Mouse (Mus musculus): ENCODE data around the gene Doc2a. TPM values are rescaled to one million over a fixed set of nuclear protein-coding genes. Genes with fewer than 3 reads are reported as not detected.

The Doc2a gene
- polyA plus RNA-seq, 1 experiment from 2014 or later, result 0.15 TPM

DNA sequence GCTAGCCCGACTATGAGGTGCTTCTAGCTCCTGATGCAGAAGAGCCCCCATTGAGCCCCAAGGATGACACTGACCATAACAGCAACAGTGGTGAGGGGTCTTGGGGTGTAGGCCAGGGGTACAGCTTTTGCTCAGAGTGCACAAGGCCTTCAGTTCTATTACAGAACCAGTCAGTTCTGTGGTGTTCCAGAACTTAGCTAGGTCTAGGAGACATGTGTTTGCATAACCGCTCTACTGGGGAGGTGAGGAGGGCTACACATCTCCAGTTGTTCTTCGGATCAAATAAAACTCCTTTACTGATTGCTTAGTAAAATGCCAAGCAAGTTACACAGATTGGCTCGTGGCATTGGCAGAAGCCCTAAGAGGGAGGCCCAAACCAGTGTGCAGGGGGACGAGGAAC is 15.7 kb upstream of the Doc2a start, which contains the start of gene 4930451I11Rik:
TSS of gene 4930451I11Rik (minus strand) at position 101 of the 400 bp plus-strand sequence.
- Histone ChIP-seq H3K4me1 (replicated peaks; ENCODE audit: control insufficient read depth, insufficient read depth) (no peaks in the 10 kb centered on the region), H3K27ac (replicated peaks) (no peak within 1 kb of the TSS), H3K36me3 (ENCODE audit: control insufficient read depth, insufficient read depth, low read length) (no peaks in the 10 kb centered on the region), H3K9me3 (ENCODE audit: control insufficient read depth, low read length) (no peaks in the 10 kb centered on the region), H3K27me3 (ENCODE audit: control insufficient read depth, insufficient read depth, low read length) (no peaks in the 10 kb centered on the region), H3K9ac (ENCODE audit: low read length) (no peak within 1 kb of the TSS), H3K4me3 (ENCODE audit: low read depth, low read length) (no peak within 1 kb of the TSS), H3K4me2 (replicated peaks; ENCODE audit: low read depth) (peak within 1 kb of the TSS; percentile 35)
- DNase-seq (ENCODE audit: low spot score) (no peak), ATAC-seq (ENCODE audit: low FRiP score, low TSS enrichment) (no peak)
- 47% methylated on average over 5 of the region's 5 CpGs for WGBS
- no peak for TF ChIP-seq EP300 (optimal IDR thresholded peaks at IDR 0.05)
- no peak for TF ChIP-seq CTCF (IDR thresholded peaks at IDR 0.05; ENCODE audit: low read depth)

DNA sequence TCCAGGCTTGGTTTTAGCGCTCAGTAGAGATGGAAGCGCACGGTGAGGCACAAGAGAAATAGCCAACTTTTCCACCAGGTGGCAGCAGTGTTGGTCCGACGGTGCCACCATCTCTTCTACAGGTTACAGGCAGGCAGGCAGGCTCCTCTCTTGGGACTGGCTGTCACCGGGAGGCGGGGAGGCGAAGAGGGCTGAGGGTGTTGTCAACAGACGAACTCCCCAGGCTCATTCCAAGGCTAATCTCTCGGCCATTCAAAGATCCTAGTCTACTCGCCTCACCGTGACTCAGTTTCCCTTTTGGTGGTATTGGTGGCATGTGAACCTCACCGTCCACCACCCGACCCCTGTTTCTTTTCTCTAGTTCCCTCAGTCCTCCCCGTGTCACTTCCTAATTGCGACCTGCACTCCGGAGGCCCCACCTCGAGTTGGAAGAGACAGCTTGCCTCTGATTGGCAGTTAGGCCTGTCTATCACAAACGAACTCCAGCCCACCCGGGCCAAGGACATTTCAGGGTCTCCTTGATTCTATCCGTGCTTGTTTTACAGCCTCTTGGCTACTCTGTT is 15.1 kb upstream of the Doc2a start:
- WGBS, result 1% methylated on average over 21 of the region's 21 CpGs
- ATAC-seq (ENCODE audit: low FRiP score, low TSS enrichment) (peak; percentile 72), DNase-seq (ENCODE audit: low spot score) (peak; percentile 82)
- Histone ChIP-seq H3K4me2 (replicated peaks; ENCODE audit: low read depth) (peak overlapping the region; percentile 35), H3K9me3 (ENCODE audit: control insufficient read depth, low read length) (no peaks in the 10 kb centered on the region), H3K27me3 (ENCODE audit: control insufficient read depth, insufficient read depth, low read length) (no peaks in the 10 kb centered on the region), H3K36me3 (ENCODE audit: control insufficient read depth, insufficient read depth, low read length) (no peaks in the 10 kb centered on the region), H3K9ac (ENCODE audit: low read length) (no peak overlapping the region), H3K27ac (replicated peaks) (no peak overlapping the region), H3K4me1 (replicated peaks; ENCODE audit: control insufficient read depth, insufficient read depth) (no peaks in the 10 kb centered on the region), H3K4me3 (ENCODE audit: low read depth, low read length) (no peak overlapping the region)
- TF ChIP-seq EP300 (optimal IDR thresholded peaks at IDR 0.05) (no peak), CTCF (IDR thresholded peaks at IDR 0.05; ENCODE audit: low read depth) (peak; percentile 88)

DNA sequence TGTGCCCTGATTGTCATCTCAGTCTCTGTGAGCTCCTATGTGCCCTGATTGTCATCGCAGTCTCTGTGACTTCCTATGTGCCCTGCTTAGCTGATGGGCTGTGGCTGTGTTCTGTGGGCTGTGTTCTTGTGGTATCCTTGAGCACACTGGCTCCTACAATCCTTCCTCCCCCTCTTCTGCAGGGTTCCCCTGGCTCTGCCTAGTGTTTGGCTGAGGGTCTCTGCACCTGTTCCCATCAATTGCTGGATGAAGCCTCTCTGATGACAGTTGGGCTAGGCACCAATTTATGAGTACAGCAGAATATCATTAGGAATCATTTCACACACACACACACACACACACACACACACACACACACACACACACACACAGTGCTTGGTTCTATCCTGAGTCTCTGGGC is 13.9 kb upstream of the Doc2a start:
- no peak for ATAC-seq (ENCODE audit: low FRiP score, low TSS enrichment)
- no peak overlapping the region for H3K4me3 ChIP-seq (ENCODE audit: low read depth, low read length)
- H3K36me3 ChIP-seq (ENCODE audit: control insufficient read depth, insufficient read depth, low read length), result no peaks in the 10 kb centered on the region
- H3K4me2 ChIP-seq (replicated peaks; ENCODE audit: low read depth), result no peak overlapping the region
- H3K9me3 ChIP-seq (ENCODE audit: control insufficient read depth, low read length), result no peaks in the 10 kb centered on the region
- DNase-seq (ENCODE audit: low spot score), result no peak
- TF ChIP-seq CTCF (IDR thresholded peaks at IDR 0.05; ENCODE audit: low read depth) (no peak), EP300 (optimal IDR thresholded peaks at IDR 0.05) (no peak)
- no peaks in the 10 kb centered on the region for H3K4me1 ChIP-seq (replicated peaks; ENCODE audit: control insufficient read depth, insufficient read depth)
- no peaks in the 10 kb centered on the region for H3K27me3 ChIP-seq (ENCODE audit: control insufficient read depth, insufficient read depth, low read length)
- WGBS, result 94% methylated on average over 1 of the region's 1 CpGs
- no peak overlapping the region for H3K9ac ChIP-seq (ENCODE audit: low read length)
- no peak overlapping the region for H3K27ac ChIP-seq (replicated peaks)

DNA sequence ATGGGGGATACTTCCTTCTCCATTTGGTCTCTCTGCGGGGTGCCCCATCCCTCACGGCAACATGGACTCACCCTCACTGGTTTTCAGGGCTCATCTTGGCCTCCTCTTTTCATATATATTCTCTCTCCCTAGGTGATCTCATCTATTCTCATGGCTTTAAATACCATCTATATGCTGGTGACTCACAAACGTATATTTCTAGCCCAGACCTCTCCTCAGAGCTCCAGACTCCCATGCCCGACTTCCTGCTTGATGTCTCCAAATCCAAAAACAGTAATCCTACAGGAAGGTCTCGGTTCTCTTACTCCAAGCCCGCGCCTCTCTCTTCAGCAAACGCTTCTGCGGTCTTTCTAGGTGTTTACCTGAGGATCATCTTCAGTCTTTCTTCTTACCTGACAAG is 3.9 kb upstream of the Doc2a start:
- 76% methylated on average over 9 of the region's 9 CpGs for WGBS
- Histone ChIP-seq H3K27ac (replicated peaks) (no peak overlapping the region), H3K4me2 (replicated peaks; ENCODE audit: low read depth) (no peak overlapping the region), H3K9ac (ENCODE audit: low read length) (no peak overlapping the region), H3K4me1 (replicated peaks; ENCODE audit: control insufficient read depth, insufficient read depth) (no peaks in the 10 kb centered on the region), H3K36me3 (ENCODE audit: control insufficient read depth, insufficient read depth, low read length) (no peaks in the 10 kb centered on the region), H3K9me3 (ENCODE audit: control insufficient read depth, low read length) (no peaks in the 10 kb centered on the region), H3K4me3 (ENCODE audit: low read depth, low read length) (no peak overlapping the region), H3K27me3 (ENCODE audit: control insufficient read depth, insufficient read depth, low read length) (peaks cover under 1% of the 10 kb centered on the region; the same call in 1 of the 2 replicates)
- ATAC-seq (ENCODE audit: low FRiP score, low TSS enrichment) (no peak), DNase-seq (ENCODE audit: low spot score) (no peak)
- no peak for TF ChIP-seq EP300 (optimal IDR thresholded peaks at IDR 0.05)
- TF ChIP-seq CTCF (IDR thresholded peaks at IDR 0.05; ENCODE audit: low read depth), result no peak

DNA sequence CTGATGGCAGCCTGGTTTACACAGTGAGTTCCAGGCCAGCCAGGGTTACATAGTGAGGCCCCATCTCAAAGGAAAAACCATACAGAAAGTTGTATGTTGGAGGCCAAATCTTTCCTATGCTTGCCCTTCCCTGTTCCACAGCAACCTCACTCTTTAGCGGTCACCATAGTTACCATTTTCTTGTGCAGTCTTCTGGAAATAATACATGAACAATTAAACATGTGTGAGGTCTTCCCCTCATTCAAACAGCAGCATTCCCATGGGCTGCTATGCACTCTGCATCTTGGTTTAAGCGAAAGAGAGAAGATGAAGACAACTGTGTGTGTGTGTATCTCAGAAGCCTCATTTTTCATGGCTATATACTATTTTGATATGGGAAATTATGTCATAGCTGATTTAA is 1.7 kb upstream of the Doc2a start:
- 96% methylated on average over 2 of the region's 2 CpGs for WGBS
- Histone ChIP-seq H3K36me3 (ENCODE audit: control insufficient read depth, insufficient read depth, low read length) (no peaks in the 10 kb centered on the region), H3K4me3 (ENCODE audit: low read depth, low read length) (no peak overlapping the region), H3K9ac (ENCODE audit: low read length) (no peak overlapping the region), H3K4me2 (replicated peaks; ENCODE audit: low read depth) (no peak overlapping the region), H3K27ac (replicated peaks) (no peak overlapping the region), H3K4me1 (replicated peaks; ENCODE audit: control insufficient read depth, insufficient read depth) (no peaks in the 10 kb centered on the region), H3K27me3 (ENCODE audit: control insufficient read depth, insufficient read depth, low read length) (peaks cover 4% of the 10 kb centered on the region; the same call in 1 of the 2 replicates), H3K9me3 (ENCODE audit: control insufficient read depth, low read length) (no peaks in the 10 kb centered on the region)
- TF ChIP-seq CTCF (IDR thresholded peaks at IDR 0.05; ENCODE audit: low read depth) (no peak), EP300 (optimal IDR thresholded peaks at IDR 0.05) (no peak)
- no peak for ATAC-seq (ENCODE audit: low FRiP score, low TSS enrichment)
- no peak for DNase-seq (ENCODE audit: low spot score)
